Mouse (Mus musculus): Measurements from ENCODE around the gene Alox12.

Alox12 gene

DNA sequence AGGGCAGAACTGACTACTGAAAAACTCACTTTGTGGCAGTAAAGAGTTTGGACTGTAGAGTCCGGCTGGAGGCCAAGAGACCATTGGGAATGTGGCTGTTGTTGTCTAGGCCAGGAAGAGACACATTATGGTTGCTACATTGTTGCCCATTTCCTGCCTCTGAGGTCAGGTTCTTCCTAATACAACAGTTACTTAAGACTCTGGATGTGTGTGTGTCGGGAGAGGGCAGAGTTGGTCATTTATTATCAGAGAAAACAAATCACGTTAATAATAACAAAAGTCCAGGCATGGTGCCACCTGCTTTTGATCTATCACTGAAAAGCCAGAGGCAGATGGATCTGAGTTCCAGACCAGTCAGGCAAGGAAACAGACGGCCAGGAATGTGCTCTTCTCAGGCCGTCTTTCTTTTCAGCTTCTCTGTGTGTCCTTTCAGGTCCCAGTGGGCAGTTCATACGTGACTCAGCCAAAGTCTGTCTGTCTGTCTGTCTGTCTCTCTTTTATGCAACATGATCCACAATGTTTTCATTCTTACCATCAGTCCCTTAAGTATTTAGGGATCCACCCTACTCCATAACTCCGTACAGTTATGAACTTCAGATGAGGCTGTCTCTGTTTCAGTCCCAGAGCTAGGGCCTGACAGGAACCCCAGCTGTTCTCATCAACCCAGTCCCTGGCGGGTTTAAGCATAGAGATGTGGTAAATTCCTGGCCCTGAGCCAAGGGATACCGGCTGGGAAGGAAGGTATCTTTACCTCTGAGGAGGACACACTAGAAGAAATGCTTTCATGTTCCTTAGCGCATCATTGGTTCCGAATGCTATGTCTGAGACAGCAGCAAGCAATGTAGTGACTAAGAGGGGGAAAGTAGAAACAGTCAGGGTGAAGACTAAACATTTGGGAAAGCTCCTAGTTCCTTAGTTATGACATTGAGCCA is 61.5 kb downstream of the Alox12 start:
- DNase-seq (ENCODE audit: low spot score): no peak

DNA sequence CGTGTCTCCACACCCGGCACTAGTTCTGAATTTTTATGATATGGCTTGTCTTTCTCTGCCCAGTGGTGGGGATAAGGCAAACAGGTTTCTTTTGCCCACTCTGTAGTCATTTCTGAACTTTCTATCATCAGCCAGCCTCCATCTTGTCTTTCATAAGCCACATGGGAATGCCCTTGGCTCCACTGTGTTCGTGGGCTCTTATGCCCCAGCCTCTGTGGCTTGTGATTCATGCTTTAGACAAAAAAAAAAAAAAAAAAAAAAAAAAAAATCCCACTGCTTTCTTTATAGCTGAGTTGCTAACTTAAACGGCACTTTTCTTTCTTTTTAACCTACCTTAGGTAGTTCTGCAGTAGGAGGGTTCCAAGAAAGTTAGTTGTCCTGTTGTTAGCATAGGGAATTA is 63.0 kb downstream of the Alox12 start:
- no peak for DNase-seq (ENCODE audit: low spot score)
